In the genomic region with DNA sequence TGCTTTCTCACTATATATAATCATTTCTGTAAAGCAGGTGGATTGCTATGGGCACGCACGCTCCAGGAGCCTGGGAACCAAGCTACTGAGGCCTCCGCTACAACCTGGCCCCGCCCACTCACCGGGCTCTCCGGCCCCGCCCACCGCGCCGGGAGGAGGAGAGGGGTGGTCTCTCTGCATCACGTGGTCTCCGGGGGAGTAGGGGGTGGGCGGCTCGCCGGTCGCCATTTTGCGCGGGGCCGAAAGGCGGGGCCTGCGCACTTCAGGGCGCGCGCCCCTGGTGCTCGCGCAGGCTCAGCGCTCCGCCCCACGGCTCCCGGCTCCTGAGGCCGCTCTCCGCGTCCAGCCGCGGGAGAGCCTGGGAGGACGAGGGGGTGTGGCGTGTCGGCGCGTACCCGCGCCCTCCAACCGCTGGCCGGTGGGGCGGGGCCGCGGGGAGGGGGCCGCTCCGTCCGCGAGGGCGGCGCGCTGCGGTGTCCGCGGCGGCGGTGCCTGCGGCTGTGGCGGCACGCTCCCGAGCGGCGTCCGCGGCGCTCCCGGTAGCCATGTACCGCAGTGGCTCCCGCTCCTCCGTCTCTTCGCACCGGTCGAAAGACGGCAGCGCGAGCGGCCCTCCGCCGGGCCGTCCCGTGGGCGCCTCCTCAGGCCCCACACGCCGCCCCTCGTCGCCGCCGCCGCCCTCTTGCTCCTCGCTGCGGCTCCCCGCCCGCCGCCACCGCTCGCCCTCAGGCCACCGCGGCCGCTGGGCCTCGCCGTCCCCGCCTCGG, we compare ENCODE assay signal across 8 mouse cellular contexts. TPM values are rescaled to one million over a fixed set of nuclear protein-coding genes. Genes with fewer than 3 reads are reported as not detected.
A peak's percentile ranks its signal among the peaks of the same experiment; 100 is the strongest.
DNase-seq lines count a peak whose midpoint lies in the region; ATAC-seq and TF ChIP-seq lines count a peak whose summit lies in the region.

A gene (plus strand): TSS at position 438 of the 767 bp plus-strand sequence.

- H3K4me2 ChIP-seq in heart, embryonic 11.5 days: peak within 1 kb of the TSS; percentile 92
- peak within 1 kb of the TSS; percentile 94 for H3K4me2 ChIP-seq in kidney, embryonic 16.5 days (replicated peaks; ENCODE audit: low read depth, low read length)
- peak within 1 kb of the TSS; percentile 75 for H3K4me2 ChIP-seq in myocyte (ENCODE audit: low read depth)

- peak within 1 kb of the TSS; percentile 87 for H3K27ac ChIP-seq in heart, embryonic 11.5 days (ENCODE audit: low read depth, low read length)
- peak within 1 kb of the TSS; percentile 87 for H3K27ac ChIP-seq in kidney, embryonic 16.5 days (ENCODE audit: low read length)
- peak within 1 kb of the TSS; percentile 78 for H3K27ac ChIP-seq in liver, adult 2 months (replicated peaks; ENCODE audit: insufficient read depth, low read depth, low read length)

- DNase-seq in brain, embryonic 14.5 days (ENCODE audit: low read depth): peak; percentile 99
- DNase-seq in liver, adult 2 months (ENCODE audit: extremely low read depth, low read depth, low spot score): peak; percentile 79
- peak; percentile 96 for DNase-seq in splenic B cell, adult 2 months (ENCODE audit: low read depth, low spot score)

- WGBS in heart, embryonic 11.5 days (ENCODE audit: insufficient replicate concordance): under 1% methylated on average over 72 of the region's 105 CpGs
- WGBS in kidney, embryonic 16.5 days: 0% methylated on average over 59 of the region's 105 CpGs
- under 1% methylated on average over 104 of the region's 105 CpGs for WGBS in liver, adult 2 months

- H3K79me2 ChIP-seq in C2C12 (ENCODE audit: control insufficient read depth, insufficient read depth): peaks cover 7% of the 10 kb centered on the region
- peaks cover 8% of the 10 kb centered on the region; the same call in 1 of the 2 replicates for H3K79me2 ChIP-seq in liver, adult 2 months (ENCODE audit: control insufficient read depth, insufficient read depth, low read length)
- peaks cover 4% of the 10 kb centered on the region for H3K79me2 ChIP-seq in myocyte (ENCODE audit: control insufficient read depth, insufficient read depth)

- H3ac ChIP-seq in C2C12 (ENCODE audit: control insufficient read depth, insufficient read length, low read depth) (peak within 1 kb of the TSS; percentile 100), myocyte (ENCODE audit: control insufficient read depth, insufficient read length) (peak within 1 kb of the TSS; percentile 90)

- peak within 1 kb of the TSS; percentile 53 for H3K4me3 ChIP-seq in C2C12 (ENCODE audit: insufficient read depth, poor library complexity, severe bottlenecking)
- H3K4me3 ChIP-seq in erythroblast, embryonic 14.5 days (replicated peaks): peak within 1 kb of the TSS; percentile 81
- peak within 1 kb of the TSS; percentile 67 for H3K4me3 ChIP-seq in heart, embryonic 11.5 days (ENCODE audit: low read depth, low read length)
- peak within 1 kb of the TSS; percentile 89 for H3K4me3 ChIP-seq in kidney, embryonic 16.5 days (ENCODE audit: low read length)
- peak within 1 kb of the TSS; percentile 90 for H3K4me3 ChIP-seq in liver, adult 2 months (ENCODE audit: insufficient read depth, low read depth, low read length)
- H3K4me3 ChIP-seq in myocyte: peak within 1 kb of the TSS; percentile 35

- peak; percentile 98 for ATAC-seq in heart, embryonic 11.5 days (replicated peaks; ENCODE audit: insufficient number of reproducible peaks, low FRiP score, low TSS enrichment)
- peak; percentile 99 for ATAC-seq in kidney, embryonic 16.5 days (ENCODE audit: low FRiP score, low TSS enrichment)

- TF ChIP-seq CTCF in C2C12 (IDR thresholded peaks at IDR 0.05; ENCODE audit: control insufficient read depth, insufficient read depth, insufficient read length): no peak
- TF ChIP-seq CTCF in brain, embryonic 14.5 days (IDR thresholded peaks at IDR 0.05; ENCODE audit: borderline replicate concordance, extremely low read depth, insufficient read depth, insufficient read length): no peak
- TF ChIP-seq CTCF in liver, adult 2 months (IDR thresholded peaks at IDR 0.05; ENCODE audit: low read depth, low read length): no peak

- peaks cover 9% of the 10 kb centered on the region for H3K36me3 ChIP-seq in C2C12 (ENCODE audit: control insufficient read depth, insufficient read depth)
- peaks cover 3% of the 10 kb centered on the region for H3K36me3 ChIP-seq in erythroblast, embryonic 14.5 days (ENCODE audit: control insufficient read depth)
- peaks cover 3% of the 10 kb centered on the region; the same call in 1 of the 2 replicates for H3K36me3 ChIP-seq in heart, embryonic 11.5 days (ENCODE audit: control insufficient read depth, insufficient read depth, low read length)
- peaks cover 13% of the 10 kb centered on the region for H3K36me3 ChIP-seq in kidney, embryonic 16.5 days (ENCODE audit: insufficient read depth, low read length)
- H3K36me3 ChIP-seq in liver, adult 2 months (ENCODE audit: control insufficient read depth, insufficient read depth, low read length): peaks cover 9% of the 10 kb centered on the region
- H3K36me3 ChIP-seq in myocyte (ENCODE audit: control insufficient read depth, insufficient read depth): peaks cover 6% of the 10 kb centered on the region
- no peaks in the 10 kb centered on the region; the same call in 1 of the 2 replicates for H3K36me3 ChIP-seq in splenic B cell, adult 2 months (ENCODE audit: control insufficient read depth, insufficient read depth, low read length, poor library complexity, severe bottlenecking)

- no peaks in the 10 kb centered on the region for H3K9me3 ChIP-seq in erythroblast, embryonic 14.5 days (ENCODE audit: control insufficient read depth, low read length)
- H3K9me3 ChIP-seq in heart, embryonic 11.5 days (replicated peaks; ENCODE audit: control insufficient read depth, low read length): no peaks in the 10 kb centered on the region
- no peaks in the 10 kb centered on the region for H3K9me3 ChIP-seq in kidney, embryonic 16.5 days (ENCODE audit: low read length)

- no peaks in the 10 kb centered on the region for H3K27me3 ChIP-seq in C2C12 (ENCODE audit: control insufficient read depth, insufficient read depth, insufficient read length)
- peaks cover 21% of the 10 kb centered on the region for H3K27me3 ChIP-seq in erythroblast, embryonic 14.5 days (ENCODE audit: control insufficient read depth)
- no peaks in the 10 kb centered on the region for H3K27me3 ChIP-seq in heart, embryonic 11.5 days (ENCODE audit: control insufficient read depth, insufficient read depth, low read length)
- no peaks in the 10 kb centered on the region for H3K27me3 ChIP-seq in kidney, embryonic 16.5 days (ENCODE audit: insufficient read depth, low read length)
- no peaks in the 10 kb centered on the region for H3K27me3 ChIP-seq in liver, adult 2 months (ENCODE audit: control insufficient read depth, insufficient read depth, low read length)
- no peaks in the 10 kb centered on the region for H3K27me3 ChIP-seq in myocyte (ENCODE audit: control insufficient read depth, insufficient read depth, insufficient read length)
- H3K27me3 ChIP-seq in splenic B cell, adult 2 months (ENCODE audit: control insufficient read depth, insufficient read depth, low read length, poor library complexity, severe bottlenecking): no peaks in the 10 kb centered on the region

- H3K9ac ChIP-seq in heart, embryonic 11.5 days (ENCODE audit: low read depth, low read length): peak within 1 kb of the TSS; percentile 94
- peak within 1 kb of the TSS; percentile 97 for H3K9ac ChIP-seq in kidney, embryonic 16.5 days (replicated peaks; ENCODE audit: low read length)
- H3K9ac ChIP-seq in liver, adult 2 months (ENCODE audit: low read depth, low read length): peak within 1 kb of the TSS; percentile 98

- H3K79me3 ChIP-seq in C2C12 (ENCODE audit: low read depth): peaks cover 2% of the 10 kb centered on the region

- H3K4me1 ChIP-seq in erythroblast, embryonic 14.5 days (ENCODE audit: control insufficient read depth): peaks cover 25% of the 10 kb centered on the region
- peaks cover 8% of the 10 kb centered on the region for H3K4me1 ChIP-seq in heart, embryonic 11.5 days (ENCODE audit: control insufficient read depth, insufficient read depth, low read length)
- H3K4me1 ChIP-seq in kidney, embryonic 16.5 days (ENCODE audit: insufficient read depth, low read length): peaks cover 15% of the 10 kb centered on the region
- H3K4me1 ChIP-seq in liver, adult 2 months (ENCODE audit: control insufficient read depth, insufficient read depth, low read length): peaks cover 9% of the 10 kb centered on the region

- peak; percentile 96 for TF ChIP-seq POLR2A in brain, embryonic 14.5 days (IDR thresholded peaks at IDR 0.05; ENCODE audit: borderline replicate concordance, extremely low read depth, insufficient read depth, insufficient read length, poor library complexity, severe bottlenecking)
- peak; percentile 76 for TF ChIP-seq POLR2A in liver, adult 2 months (IDR thresholded peaks at IDR 0.05; ENCODE audit: extremely low read depth, insufficient read depth, low read length)
- peak; percentile 98 for TF ChIP-seq POLR2A in myocyte (IDR thresholded peaks at IDR 0.05; ENCODE audit: insufficient read length, low read depth)

TF ChIP-seq in C2C12, 6 proteins besides CTCF, POLR2A, EP300 and RAD21:
- TF ChIP-seq USF1 (IDR thresholded peaks at IDR 0.05; ENCODE audit: low read depth) (peak; percentile 92), MAX (IDR thresholded peaks at IDR 0.05) (peak; percentile 30), MYOG (IDR thresholded peaks at IDR 0.05; ENCODE audit: control insufficient read depth, extremely low read depth, insufficient read length) (no peak), MYOD1 (IDR thresholded peaks at IDR 0.05; ENCODE audit: control insufficient read depth, insufficient read length, low read depth) (no peak)

TF ChIP-seq in myocyte, 11 proteins besides CTCF, POLR2A, EP300 and RAD21:
- peak in 1 of 3 experiments; percentile 52 for TF ChIP-seq MYOD1 (IDR thresholded peaks at IDR 0.05; ENCODE audit: control insufficient read depth in 1 of 3, insufficient read length in 2 of 3, low read depth in 2 of 3)
- no peak for TF ChIP-seq E2F4 (IDR thresholded peaks at IDR 0.05; ENCODE audit: insufficient read depth)
- peak; percentile 94 for TF ChIP-seq POLR2AphosphoS2 (IDR thresholded peaks at IDR 0.05; ENCODE audit: insufficient read length, low read depth)
- TF ChIP-seq USF1 (IDR thresholded peaks at IDR 0.05; ENCODE audit: low read depth): peak; percentile 93

RNA-seq across cellular contexts. Expression of the gene that starts here (rescaled TPM):
- polyA plus RNA-seq in C2C12 (2012; fragmentation: generic; extraction: Trizol) (3.4 TPM), myocyte (2012; fragmentation: generic; extraction: Trizol) (4.2 TPM)
- 28.3 and 39.7 TPM in 2 replicates for polyA plus RNA-seq in brain, embryonic 14.5 days (2012; rRNA removed)
- polyA plus RNA-seq in erythroblast, embryonic 14.5 days (2012): 0.05 and 0.13 TPM in 2 replicates
- 6.1 and 8.2 TPM in 2 replicates for polyA plus RNA-seq in heart, embryonic 11.5 days (2014; fragmentation: Nextera tagmentation; extraction: Ambion mirVana)
- 5.0 and 6.1 TPM in 2 replicates for polyA plus RNA-seq in kidney, embryonic 16.5 days (2015; fragmentation: Nextera tagmentation; extraction: Ambion mirVana)
- total RNA-seq in liver, adult 2 months (2014; rRNA removed): 6.0 and 6.9 TPM in 2 replicates
- polyA plus RNA-seq in liver, adult 2 months (2012; rRNA removed): 6.0 and 8.3 TPM in 2 replicates

Comparison
In these comparisons a context has a peak if more than half of its experiments do, and no peak if none do; other contexts are left out.
1. Peak in every context shown above with its lines: DNase-seq, ATAC-seq, H3K4me3 ChIP-seq and H3K27ac ChIP-seq.
2. H3K4me3 ChIP-seq: peak in every context shown above with its lines; median percentile 90 in liver, adult 2 months; 89 in kidney, embryonic 16.5 days; 81 in erythroblast, embryonic 14.5 days; 67 in heart, embryonic 11.5 days; 53 in C2C12; 35 in myocyte.